Mouse (Mus musculus): Measurements from ENCODE around the gene Gla. TPM values are rescaled to one million over a fixed set of nuclear protein-coding genes. Genes with fewer than 3 reads are reported as not detected.

Gla gene
- polyA plus RNA-seq (2016; fragmentation: Nextera tagmentation; extraction: Ambion mirVana), result 4.5 and 4.8 TPM in 2 replicates

- WGBS (ENCODE audit: insufficient replicate concordance), result 11% methylated on average over 33 of the region's 33 CpGs
- Histone ChIP-seq H3K4me2 (peak within 1 kb of the TSS; percentile 73), H3K4me3 (peak within 1 kb of the TSS; percentile 69), H3K9me3 (replicated peaks) (no peaks in the 10 kb centered on the region), H3K9ac (peak within 1 kb of the TSS; percentile 75), H3K36me3 (peaks cover 11% of the 10 kb centered on the region), H3K27me3 (replicated peaks) (no peaks in the 10 kb centered on the region), H3K4me1 (peaks cover 16% of the 10 kb centered on the region; the same call in 1 of the 2 replicates), H3K27ac (peak within 1 kb of the TSS; percentile 84)
- peak; percentile 97 for ATAC-seq
Measured at GRCm38 (mm10) chrX:134600659-134601379, at the start of gene Gla, which contains the start of gene Hnrnph2. TSS of gene Gla (minus strand) at chrX:134601125. TSS of gene Hnrnph2 (plus strand) at chrX:134601179.

DNA sequence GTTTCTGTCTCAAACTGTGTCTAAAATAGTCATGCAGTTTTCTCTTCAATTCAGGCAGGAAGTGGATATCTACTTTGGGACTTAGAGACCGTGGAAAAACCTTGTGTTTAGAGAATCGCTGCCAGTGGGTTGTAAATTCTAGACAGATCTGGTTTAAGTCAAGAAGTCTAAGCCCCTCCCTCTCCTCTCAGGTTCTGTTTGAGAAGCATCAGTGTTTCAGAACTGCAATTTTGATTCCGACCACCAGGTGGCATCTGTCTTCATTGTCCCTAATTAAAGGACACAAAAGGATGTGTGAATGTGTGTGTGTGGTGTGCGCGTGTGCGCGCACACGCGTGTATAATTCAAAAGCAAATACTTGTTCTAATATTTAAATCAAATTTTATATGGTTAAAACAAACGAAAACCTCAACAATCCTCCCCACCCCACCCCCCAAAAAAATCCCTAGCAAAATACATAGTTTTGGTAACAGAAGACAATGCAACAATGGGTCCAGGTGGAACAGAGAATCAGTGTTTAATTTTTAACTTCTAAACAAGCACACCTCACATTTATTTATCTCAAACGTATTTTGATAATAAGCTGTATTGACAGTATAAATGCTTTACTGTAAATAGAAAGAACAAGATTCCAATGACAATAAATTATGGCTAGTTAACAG lies 47.2 kb upstream of the Gla start:
- Histone ChIP-seq H3K4me2 (no peak overlapping the region), H3K36me3 (no peaks in the 10 kb centered on the region), H3K9me3 (replicated peaks) (no peaks in the 10 kb centered on the region), H3K27me3 (replicated peaks) (no peaks in the 10 kb centered on the region), H3K4me3 (no peak overlapping the region), H3K9ac (no peak overlapping the region), H3K4me1 (no peaks in the 10 kb centered on the region), H3K27ac (no peak overlapping the region)
- 13% methylated on average over 11 of the region's 11 CpGs for WGBS (ENCODE audit: insufficient replicate concordance)
- no peak for ATAC-seq

GRCm38 (mm10) chrX:134647421-134647820 lies 46.5 kb upstream of the Gla start:
- Histone ChIP-seq H3K36me3 (no peaks in the 10 kb centered on the region), H3K4me3 (no peak overlapping the region), H3K4me2 (no peak overlapping the region), H3K4me1 (no peaks in the 10 kb centered on the region), H3K27ac (no peak overlapping the region), H3K9me3 (replicated peaks) (no peaks in the 10 kb centered on the region), H3K9ac (no peak overlapping the region), H3K27me3 (replicated peaks) (no peaks in the 10 kb centered on the region)
- ATAC-seq, result no peak
- WGBS (ENCODE audit: insufficient replicate concordance), result 43% methylated on average over 8 of the region's 8 CpGs

DNA sequence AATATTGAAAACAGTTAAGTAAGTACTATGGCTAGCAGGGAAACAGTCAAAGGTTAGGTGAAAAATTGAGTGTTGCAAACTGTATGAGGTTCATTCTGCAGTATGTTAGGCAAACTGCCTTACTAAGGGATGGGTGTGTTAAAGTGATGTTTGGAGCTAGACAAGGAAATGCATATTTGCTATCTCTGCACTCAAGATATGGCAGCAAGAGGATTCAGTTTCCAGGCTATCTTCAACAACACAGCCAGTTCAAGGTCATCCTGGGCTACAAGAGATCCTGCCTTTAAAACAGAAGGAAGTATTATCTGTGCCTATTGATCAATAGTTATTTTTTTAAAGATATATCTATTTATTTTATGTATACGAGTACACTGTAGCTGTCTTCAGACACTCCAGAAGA lies 45.4 kb upstream of the Gla start:
- no peak overlapping the region for H3K4me2 ChIP-seq
- H3K27me3 ChIP-seq (replicated peaks), result no peaks in the 10 kb centered on the region
- H3K9me3 ChIP-seq (replicated peaks), result no peaks in the 10 kb centered on the region
- no peak overlapping the region for H3K9ac ChIP-seq
- no peak for ATAC-seq
- no peaks in the 10 kb centered on the region for H3K4me1 ChIP-seq
- H3K36me3 ChIP-seq, result no peaks in the 10 kb centered on the region
- no peak overlapping the region for H3K27ac ChIP-seq
- WGBS (ENCODE audit: insufficient replicate concordance), result 65% methylated on average over 1 of the region's 1 CpGs
- no peak overlapping the region for H3K4me3 ChIP-seq

GRCm38 (mm10) chrX:134641000-134641760 lies 40.3 kb upstream of the Gla start:
- ATAC-seq, result no peak
- Histone ChIP-seq H3K9ac (no peak overlapping the region), H3K4me1 (no peaks in the 10 kb centered on the region), H3K27me3 (replicated peaks) (no peaks in the 10 kb centered on the region), H3K4me2 (no peak overlapping the region), H3K9me3 (replicated peaks) (no peaks in the 10 kb centered on the region), H3K27ac (no peak overlapping the region), H3K4me3 (no peak overlapping the region), H3K36me3 (no peaks in the 10 kb centered on the region)
- 27% methylated on average over 10 of the region's 10 CpGs for WGBS (ENCODE audit: insufficient replicate concordance)

- 41% methylated on average over 3 of the region's 3 CpGs for WGBS (ENCODE audit: insufficient replicate concordance)
- Histone ChIP-seq H3K36me3 (no peaks in the 10 kb centered on the region), H3K4me2 (no peak overlapping the region), H3K4me3 (no peak overlapping the region), H3K4me1 (no peaks in the 10 kb centered on the region), H3K27me3 (replicated peaks) (no peaks in the 10 kb centered on the region), H3K27ac (no peak overlapping the region), H3K9ac (no peak overlapping the region), H3K9me3 (replicated peaks) (no peaks in the 10 kb centered on the region)
- ATAC-seq, result no peak
Measured at GRCm38 (mm10) chrX:134635860-134636259, 34.9 kb upstream of the Gla start.

GRCm38 (mm10) chrX:134635111-134635510 lies 34.2 kb upstream of the Gla start:
- H3K27ac ChIP-seq, result no peak overlapping the region
- WGBS (ENCODE audit: insufficient replicate concordance), result 48% methylated on average over 3 of the region's 3 CpGs
- H3K9me3 ChIP-seq (replicated peaks), result no peaks in the 10 kb centered on the region
- no peak overlapping the region for H3K9ac ChIP-seq
- no peaks in the 10 kb centered on the region for H3K36me3 ChIP-seq
- no peak for ATAC-seq
- H3K4me3 ChIP-seq, result no peak overlapping the region
- H3K4me2 ChIP-seq, result no peak overlapping the region
- no peaks in the 10 kb centered on the region for H3K4me1 ChIP-seq
- H3K27me3 ChIP-seq (replicated peaks), result no peaks in the 10 kb centered on the region

- Histone ChIP-seq H3K4me3 (no peak overlapping the region), H3K9me3 (replicated peaks) (no peaks in the 10 kb centered on the region), H3K27ac (no peak overlapping the region), H3K4me2 (no peak overlapping the region), H3K36me3 (no peaks in the 10 kb centered on the region), H3K4me1 (no peaks in the 10 kb centered on the region), H3K27me3 (replicated peaks) (no peaks in the 10 kb centered on the region), H3K9ac (no peak overlapping the region)
- no peak for ATAC-seq
- 61% methylated on average over 5 of the region's 5 CpGs for WGBS (ENCODE audit: insufficient replicate concordance)
Measured at GRCm38 (mm10) chrX:134632710-134633109, 31.8 kb upstream of the Gla start.

GRCm38 (mm10) chrX:134628200-134628599 lies 27.3 kb upstream of the Gla start:
- H3K4me3 ChIP-seq, result no peak overlapping the region
- no peaks in the 10 kb centered on the region for H3K9me3 ChIP-seq (replicated peaks)
- H3K9ac ChIP-seq, result no peak overlapping the region
- no peaks in the 10 kb centered on the region for H3K4me1 ChIP-seq
- H3K4me2 ChIP-seq, result no peak overlapping the region
- 0 out of 2 replicates have a peak, but pooled peaks cover 4% of the 10 kb centered on the region for H3K27me3 ChIP-seq (replicated peaks)
- H3K27ac ChIP-seq, result no peak overlapping the region
- no peak for ATAC-seq
- H3K36me3 ChIP-seq, result no peaks in the 10 kb centered on the region
- 48% methylated on average over 2 of the region's 2 CpGs for WGBS (ENCODE audit: insufficient replicate concordance)

GRCm38 (mm10) chrX:134623350-134623749 lies 22.4 kb upstream of the Gla start:
- H3K9me3 ChIP-seq (replicated peaks), result no peaks in the 10 kb centered on the region
- no peak overlapping the region for H3K4me3 ChIP-seq
- no peak overlapping the region for H3K9ac ChIP-seq
- H3K27ac ChIP-seq, result no peak overlapping the region
- no peak for ATAC-seq
- H3K4me2 ChIP-seq, result no peak overlapping the region
- H3K4me1 ChIP-seq, result no peaks in the 10 kb centered on the region
- WGBS (ENCODE audit: insufficient replicate concordance), result 65% methylated on average over 4 of the region's 4 CpGs
- H3K36me3 ChIP-seq, result no peaks in the 10 kb centered on the region
- 0 out of 2 replicates have a peak, but pooled peaks cover 4% of the 10 kb centered on the region for H3K27me3 ChIP-seq (replicated peaks)

DNA sequence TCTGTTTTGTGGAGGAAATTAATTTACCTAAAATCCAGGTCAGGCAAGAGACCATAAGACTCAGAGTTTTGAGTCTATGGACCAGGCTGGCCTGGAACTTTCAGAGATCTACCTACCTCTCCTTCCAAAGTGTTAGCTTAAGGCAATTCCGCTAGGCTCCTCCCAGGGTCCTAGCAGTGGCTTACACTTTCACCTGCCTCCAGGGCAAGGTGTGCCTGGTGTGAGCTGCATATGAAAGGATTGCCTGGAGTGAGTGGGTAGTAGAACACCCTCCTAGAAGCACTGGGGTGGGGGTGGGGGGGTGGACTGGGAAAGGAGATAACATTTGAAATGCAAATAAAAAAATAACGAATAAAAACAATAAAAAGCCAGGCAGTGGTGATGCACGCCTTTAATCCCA lies 20.8 kb upstream of the Gla start:
- Histone ChIP-seq H3K27ac (no peak overlapping the region), H3K27me3 (replicated peaks) (0 out of 2 replicates have a peak, but pooled peaks cover 4% of the 10 kb centered on the region), H3K4me2 (no peak overlapping the region), H3K4me1 (no peaks in the 10 kb centered on the region), H3K4me3 (no peak overlapping the region), H3K9me3 (replicated peaks) (no peaks in the 10 kb centered on the region), H3K9ac (no peak overlapping the region), H3K36me3 (no peaks in the 10 kb centered on the region)
- 64% methylated on average over 3 of the region's 3 CpGs for WGBS (ENCODE audit: insufficient replicate concordance)
- ATAC-seq, result no peak
